Mouse (Mus musculus): Measurements from ENCODE around the gene Tcaf3. TPM values are rescaled to one million over a fixed set of nuclear protein-coding genes. Genes with fewer than 3 reads are reported as not detected.

Gene Tcaf3
- polyA plus RNA-seq, 1 experiment from 2014 or later: not detected

DNA sequence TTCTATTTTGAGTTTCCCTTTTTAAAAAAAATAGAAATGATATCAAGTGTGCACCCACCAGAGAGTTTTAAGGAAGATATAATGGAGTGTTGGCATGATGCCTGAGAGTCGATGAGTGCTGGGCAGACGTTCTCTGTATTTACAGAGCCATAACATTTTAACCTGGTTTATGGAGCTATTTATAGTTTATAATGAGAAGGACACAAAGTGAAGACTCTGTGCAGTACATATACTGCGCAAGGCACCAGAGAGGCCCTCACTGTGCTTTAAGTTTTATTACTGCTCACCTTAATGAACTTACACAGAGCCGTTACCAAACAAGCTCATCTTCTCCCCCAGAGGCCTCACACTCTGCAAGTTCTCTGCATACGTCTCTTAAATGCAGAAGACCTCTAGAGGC lies 36.6 kb downstream of the Tcaf3 start:
- WGBS: 55% methylated on average over 5 of the region's 5 CpGs
- Histone ChIP-seq H3K27ac (ENCODE audit: low read length) (no peak overlapping the region), H3K36me3 (ENCODE audit: control insufficient read depth, insufficient read depth, low read length) (no peaks in the 10 kb centered on the region), H3K9me3 (ENCODE audit: control insufficient read depth, low read depth, low read length) (no peaks in the 10 kb centered on the region), H3K9ac (replicated peaks; ENCODE audit: low read depth, low read length) (no peak overlapping the region), H3K27me3 (ENCODE audit: control insufficient read depth, insufficient read depth, low read length) (no peaks in the 10 kb centered on the region), H3K4me1 (ENCODE audit: control insufficient read depth, insufficient read depth, low read length) (no peaks in the 10 kb centered on the region), H3K4me3 (ENCODE audit: low read depth, low read length) (no peak overlapping the region), H3K4me2 (replicated peaks; ENCODE audit: low read depth, low read length) (no peak overlapping the region)
- ATAC-seq (ENCODE audit: insufficient number of reproducible peaks, insufficient read depth, low FRiP score, low read depth): no peak; the same call in 1 of the 2 replicates

- WGBS: 95% methylated on average over 14 of the region's 14 CpGs
- no peaks in the 10 kb centered on the region for H3K36me3 ChIP-seq (ENCODE audit: control insufficient read depth, insufficient read depth, low read length)
- no peak overlapping the region for H3K9ac ChIP-seq (replicated peaks; ENCODE audit: low read depth, low read length)
- H3K27ac ChIP-seq (ENCODE audit: low read length): no peak overlapping the region
- H3K4me3 ChIP-seq (ENCODE audit: low read depth, low read length): no peak overlapping the region
- H3K4me1 ChIP-seq (ENCODE audit: control insufficient read depth, insufficient read depth, low read length): no peaks in the 10 kb centered on the region
- no peaks in the 10 kb centered on the region for H3K27me3 ChIP-seq (ENCODE audit: control insufficient read depth, insufficient read depth, low read length)
- no peaks in the 10 kb centered on the region for H3K9me3 ChIP-seq (ENCODE audit: control insufficient read depth, low read depth, low read length)
- no peak overlapping the region for H3K4me2 ChIP-seq (replicated peaks; ENCODE audit: low read depth, low read length)
- no peak for ATAC-seq (ENCODE audit: insufficient number of reproducible peaks, insufficient read depth, low FRiP score, low read depth)
Observed at GRCm38 (mm10) chr6:42558641-42559040, 38.9 kb downstream of the Tcaf3 start.

DNA sequence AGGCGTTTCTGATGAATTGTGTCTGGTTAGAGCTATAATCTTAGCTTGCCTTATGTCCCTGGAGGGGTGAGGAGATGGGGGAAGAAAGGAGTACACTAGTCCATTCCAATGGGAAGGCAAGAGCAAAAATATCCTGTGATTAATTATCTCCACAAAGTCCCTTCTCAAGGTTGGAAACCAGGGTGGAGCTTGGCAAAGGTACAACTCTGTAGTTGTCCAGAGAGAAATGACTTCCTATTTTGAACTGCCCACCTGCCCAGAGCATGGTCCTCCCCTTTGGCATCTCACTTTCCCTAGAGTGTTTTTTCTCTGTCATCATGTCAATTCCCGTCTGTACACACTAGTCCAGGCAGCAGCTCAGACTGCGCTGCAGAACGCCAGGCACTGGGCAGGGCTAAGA lies 50.0 kb downstream of the Tcaf3 start, which contains the start of gene Olfr455:
Gene Olfr455 (minus strand): TSS at position 127 of the 400 bp plus-strand sequence.
- 83% methylated on average over 4 of the region's 4 CpGs for WGBS
- no peak for ATAC-seq (ENCODE audit: insufficient number of reproducible peaks, insufficient read depth, low FRiP score, low read depth)
- no peaks in the 10 kb centered on the region for H3K27me3 ChIP-seq (ENCODE audit: control insufficient read depth, insufficient read depth, low read length)
- no peak within 1 kb of the TSS for H3K4me2 ChIP-seq (replicated peaks; ENCODE audit: low read depth, low read length)
- H3K4me1 ChIP-seq (ENCODE audit: control insufficient read depth, insufficient read depth, low read length): 0 out of 2 replicates have a peak, but pooled peaks cover 3% of the 10 kb centered on the region
- no peaks in the 10 kb centered on the region for H3K9me3 ChIP-seq (ENCODE audit: control insufficient read depth, low read depth, low read length)
- H3K27ac ChIP-seq (ENCODE audit: low read length): no peak within 1 kb of the TSS
- no peak within 1 kb of the TSS for H3K4me3 ChIP-seq (ENCODE audit: low read depth, low read length)
- no peak within 1 kb of the TSS for H3K9ac ChIP-seq (replicated peaks; ENCODE audit: low read depth, low read length)
- H3K36me3 ChIP-seq (ENCODE audit: control insufficient read depth, insufficient read depth, low read length): no peaks in the 10 kb centered on the region

DNA sequence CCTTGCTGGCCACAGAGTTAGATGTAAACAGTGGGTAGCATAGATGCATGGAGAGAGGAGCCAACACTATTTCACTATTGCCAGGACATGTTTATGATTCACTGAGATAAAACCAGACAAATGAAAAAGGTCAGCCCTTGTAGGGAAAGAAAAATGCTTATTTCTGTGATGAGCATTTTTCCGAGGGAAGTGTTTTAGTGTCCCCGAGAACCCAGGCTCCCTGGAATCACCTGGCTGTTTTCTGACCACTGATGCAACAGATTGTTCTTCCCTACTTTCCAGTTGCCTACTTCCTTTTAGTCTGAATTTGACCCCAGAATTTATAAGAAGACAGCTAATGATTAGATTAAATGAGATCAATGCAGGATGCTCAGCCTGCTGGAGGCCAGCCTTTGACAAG lies 51.3 kb downstream of the Tcaf3 start:
- H3K9ac ChIP-seq (replicated peaks; ENCODE audit: low read depth, low read length): no peak overlapping the region
- no peak overlapping the region for H3K27ac ChIP-seq (ENCODE audit: low read length)
- H3K36me3 ChIP-seq (ENCODE audit: control insufficient read depth, insufficient read depth, low read length): no peaks in the 10 kb centered on the region
- H3K4me3 ChIP-seq (ENCODE audit: low read depth, low read length): no peak overlapping the region
- no peak overlapping the region for H3K4me2 ChIP-seq (replicated peaks; ENCODE audit: low read depth, low read length)
- H3K9me3 ChIP-seq (ENCODE audit: control insufficient read depth, low read depth, low read length): no peaks in the 10 kb centered on the region
- no peak for ATAC-seq (ENCODE audit: insufficient number of reproducible peaks, insufficient read depth, low FRiP score, low read depth)
- H3K27me3 ChIP-seq (ENCODE audit: control insufficient read depth, insufficient read depth, low read length): no peaks in the 10 kb centered on the region
- H3K4me1 ChIP-seq (ENCODE audit: control insufficient read depth, insufficient read depth, low read length): 0 out of 2 replicates have a peak, but pooled peaks cover 3% of the 10 kb centered on the region
- WGBS: 69% methylated on average over 2 of the region's 2 CpGs

- 40% methylated on average over 2 of the region's 2 CpGs for whole genome bisulfite sequencing
- Histone ChIP-seq H3K4me1 (ENCODE audit: control insufficient read depth, insufficient read depth, low read length) (0 out of 2 replicates have a peak, but pooled peaks cover 3% of the 10 kb centered on the region), H3K36me3 (ENCODE audit: control insufficient read depth, insufficient read depth, low read length) (no peaks in the 10 kb centered on the region), H3K4me2 (replicated peaks; ENCODE audit: low read depth, low read length) (no peak overlapping the region), H3K4me3 (ENCODE audit: low read depth, low read length) (no peak overlapping the region), H3K27me3 (ENCODE audit: control insufficient read depth, insufficient read depth, low read length) (no peaks in the 10 kb centered on the region), H3K9me3 (ENCODE audit: control insufficient read depth, low read depth, low read length) (no peaks in the 10 kb centered on the region), H3K27ac (ENCODE audit: low read length) (no peak overlapping the region), H3K9ac (replicated peaks; ENCODE audit: low read depth, low read length) (no peak overlapping the region)
- ATAC-seq (ENCODE audit: insufficient number of reproducible peaks, insufficient read depth, low FRiP score, low read depth): no peak
Observed at GRCm38 (mm10) chr6:42545451-42545885, 52.0 kb downstream of the Tcaf3 start.

DNA sequence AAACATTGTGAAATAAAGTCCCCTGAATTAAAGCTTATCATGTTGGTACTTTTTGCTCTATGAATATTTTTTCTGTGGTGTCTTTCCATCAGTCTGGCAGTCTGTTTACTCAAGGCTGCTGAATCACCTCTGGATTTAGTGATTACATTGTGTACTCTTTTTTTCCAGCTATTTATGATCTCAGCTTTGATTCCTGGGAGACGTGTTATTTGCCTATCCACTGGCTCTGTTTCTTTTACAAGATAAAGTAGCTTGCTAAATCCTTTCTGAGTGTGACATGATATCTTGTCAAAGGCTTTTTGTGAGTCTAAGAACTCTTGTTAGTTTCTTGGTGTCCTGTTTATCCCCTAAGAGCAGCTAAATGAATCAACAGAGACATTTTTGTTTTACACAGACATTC lies 52.6 kb downstream of the Tcaf3 start:
- H3K9me3 ChIP-seq (ENCODE audit: control insufficient read depth, low read depth, low read length): no peaks in the 10 kb centered on the region
- no peak overlapping the region for H3K4me2 ChIP-seq (replicated peaks; ENCODE audit: low read depth, low read length)
- no peak overlapping the region for H3K27ac ChIP-seq (ENCODE audit: low read length)
- H3K4me1 ChIP-seq (ENCODE audit: control insufficient read depth, insufficient read depth, low read length): 0 out of 2 replicates have a peak, but pooled peaks cover 3% of the 10 kb centered on the region
- H3K27me3 ChIP-seq (ENCODE audit: control insufficient read depth, insufficient read depth, low read length): no peaks in the 10 kb centered on the region
- no peaks in the 10 kb centered on the region for H3K36me3 ChIP-seq (ENCODE audit: control insufficient read depth, insufficient read depth, low read length)
- no peak overlapping the region for H3K4me3 ChIP-seq (ENCODE audit: low read depth, low read length)
- 23% methylated on average over 1 of the region's 1 CpGs for WGBS
- no peak overlapping the region for H3K9ac ChIP-seq (replicated peaks; ENCODE audit: low read depth, low read length)
- no peak for ATAC-seq (ENCODE audit: insufficient number of reproducible peaks, insufficient read depth, low FRiP score, low read depth)

- H3K9me3 ChIP-seq (ENCODE audit: control insufficient read depth, low read depth, low read length): no peaks in the 10 kb centered on the region
- ATAC-seq (ENCODE audit: insufficient number of reproducible peaks, insufficient read depth, low FRiP score, low read depth): no peak
- WGBS: 55% methylated on average over 4 of the region's 4 CpGs
- 0 out of 2 replicates have a peak, but pooled peaks cover 3% of the 10 kb centered on the region for H3K4me1 ChIP-seq (ENCODE audit: control insufficient read depth, insufficient read depth, low read length)
- no peaks in the 10 kb centered on the region for H3K27me3 ChIP-seq (ENCODE audit: control insufficient read depth, insufficient read depth, low read length)
- no peak overlapping the region for H3K27ac ChIP-seq (ENCODE audit: low read length)
- H3K4me2 ChIP-seq (replicated peaks; ENCODE audit: low read depth, low read length): no peak overlapping the region
- H3K9ac ChIP-seq (replicated peaks; ENCODE audit: low read depth, low read length): no peak overlapping the region
- H3K36me3 ChIP-seq (ENCODE audit: control insufficient read depth, insufficient read depth, low read length): no peaks in the 10 kb centered on the region
- H3K4me3 ChIP-seq (ENCODE audit: low read depth, low read length): no peak overlapping the region
Observed at GRCm38 (mm10) chr6:42542036-42543031, 55.2 kb downstream of the Tcaf3 start.

DNA sequence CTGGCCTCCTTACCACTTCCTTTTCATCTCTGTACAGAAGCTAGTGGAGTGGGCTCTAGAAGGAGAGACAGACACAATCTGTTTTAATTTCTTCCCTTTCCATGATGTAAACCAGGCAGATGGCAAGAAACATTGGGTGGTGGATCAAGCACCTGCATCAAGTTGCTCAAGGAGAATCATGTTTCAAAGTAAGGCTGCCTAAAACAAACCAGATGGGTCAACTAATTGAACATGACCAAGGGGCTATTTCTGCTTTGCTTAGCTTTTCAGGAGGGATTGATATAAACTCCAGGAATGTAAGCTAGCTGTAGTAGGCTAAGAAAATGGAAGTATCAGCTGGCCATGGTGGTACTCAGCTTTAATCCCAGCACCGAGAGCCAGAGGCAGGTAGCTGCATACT lies 56.8 kb downstream of the Tcaf3 start:
- 78% methylated on average over 1 of the region's 1 CpGs for WGBS
- Histone ChIP-seq H3K9me3 (ENCODE audit: control insufficient read depth, low read depth, low read length) (no peaks in the 10 kb centered on the region), H3K4me1 (ENCODE audit: control insufficient read depth, insufficient read depth, low read length) (0 out of 2 replicates have a peak, but pooled peaks cover 3% of the 10 kb centered on the region), H3K27me3 (ENCODE audit: control insufficient read depth, insufficient read depth, low read length) (no peaks in the 10 kb centered on the region), H3K4me2 (replicated peaks; ENCODE audit: low read depth, low read length) (no peak overlapping the region), H3K36me3 (ENCODE audit: control insufficient read depth, insufficient read depth, low read length) (no peaks in the 10 kb centered on the region), H3K9ac (replicated peaks; ENCODE audit: low read depth, low read length) (no peak overlapping the region), H3K27ac (ENCODE audit: low read length) (no peak overlapping the region), H3K4me3 (ENCODE audit: low read depth, low read length) (no peak overlapping the region)
- ATAC-seq (ENCODE audit: insufficient number of reproducible peaks, insufficient read depth, low FRiP score, low read depth): no peak
